Mouse (Mus musculus): ENCODE data around the gene Spg20. TPM values are rescaled to one million over a fixed set of nuclear protein-coding genes. Genes with fewer than 3 reads are reported as not detected.

Spg20 gene
- polyA plus RNA-seq, 1 experiment from 2014 or later = 42.8 TPM

- H3K27ac ChIP-seq (ENCODE audit: low read depth) = no peak overlapping the region
Observed at GRCm38 (mm10) chr3:55105372-55106023, 6.4 kb upstream of the Spg20 start.

GRCm38 (mm10) chr3:55106051-55106450 lies 5.9 kb upstream of the Spg20 start:
- no peak overlapping the region for H3K9ac ChIP-seq (ENCODE audit: low read length)
- ATAC-seq (replicated peaks; ENCODE audit: low FRiP score, low TSS enrichment, low read depth) (no peak), DNase-seq (ENCODE audit: low spot score) (no peak)
- no peaks in the 10 kb centered on the region for H3K4me1 ChIP-seq (replicated peaks; ENCODE audit: control insufficient read depth, insufficient read depth, low read length)
- no peaks in the 10 kb centered on the region for H3K9me3 ChIP-seq (ENCODE audit: control insufficient read depth, low read length)
- no peak overlapping the region for H3K4me3 ChIP-seq (ENCODE audit: low read depth, low read length)
- H3K27ac ChIP-seq (ENCODE audit: low read depth) = no peak overlapping the region
- H3K4me2 ChIP-seq (ENCODE audit: low read length) = no peak overlapping the region
- H3K36me3 ChIP-seq (ENCODE audit: control insufficient read depth, insufficient read depth, low read length) = no peaks in the 10 kb centered on the region
- H3K27me3 ChIP-seq (replicated peaks; ENCODE audit: control insufficient read depth, insufficient read depth, low read length) = no peaks in the 10 kb centered on the region
- WGBS = 75% methylated on average over 17 of the region's 17 CpGs

More at GRCm38 (mm10) chr3:55105372-55106023, 6.4 kb upstream of the Spg20 start:
- no peak overlapping the region for H3K4me3 ChIP-seq (ENCODE audit: low read depth, low read length)
- 71% methylated on average over 14 of the region's 14 CpGs for WGBS
- H3K27me3 ChIP-seq (replicated peaks; ENCODE audit: control insufficient read depth, insufficient read depth, low read length) = no peaks in the 10 kb centered on the region
- no peaks in the 10 kb centered on the region for H3K36me3 ChIP-seq (ENCODE audit: control insufficient read depth, insufficient read depth, low read length)
- H3K9me3 ChIP-seq (ENCODE audit: control insufficient read depth, low read length) = no peaks in the 10 kb centered on the region
- H3K4me2 ChIP-seq (ENCODE audit: low read length) = no peak overlapping the region
- H3K9ac ChIP-seq (ENCODE audit: low read length) = no peak overlapping the region
- no peaks in the 10 kb centered on the region for H3K4me1 ChIP-seq (replicated peaks; ENCODE audit: control insufficient read depth, insufficient read depth, low read length)
- ATAC-seq (replicated peaks; ENCODE audit: low FRiP score, low TSS enrichment, low read depth) (no peak), DNase-seq (ENCODE audit: low spot score) (no peak)

- 61% methylated on average over 4 of the region's 4 CpGs for WGBS
- H3K9ac ChIP-seq (ENCODE audit: low read length) = no peak overlapping the region
- no peaks in the 10 kb centered on the region for H3K9me3 ChIP-seq (ENCODE audit: control insufficient read depth, low read length)
- H3K4me3 ChIP-seq (ENCODE audit: low read depth, low read length) = no peak overlapping the region
- ATAC-seq (replicated peaks; ENCODE audit: low FRiP score, low TSS enrichment, low read depth) (no peak), DNase-seq (ENCODE audit: low spot score) (no peak)
- no peak overlapping the region for H3K4me2 ChIP-seq (ENCODE audit: low read length)
- H3K36me3 ChIP-seq (ENCODE audit: control insufficient read depth, insufficient read depth, low read length) = no peaks in the 10 kb centered on the region
- H3K4me1 ChIP-seq (replicated peaks; ENCODE audit: control insufficient read depth, insufficient read depth, low read length) = 0 out of 2 replicates have a peak, but pooled peaks cover 5% of the 10 kb centered on the region
- H3K27me3 ChIP-seq (replicated peaks; ENCODE audit: control insufficient read depth, insufficient read depth, low read length) = no peaks in the 10 kb centered on the region
- H3K27ac ChIP-seq (ENCODE audit: low read depth) = no peak overlapping the region
Observed at GRCm38 (mm10) chr3:55109097-55109496, 2.8 kb upstream of the Spg20 start.

- ATAC-seq (replicated peaks; ENCODE audit: low FRiP score, low TSS enrichment, low read depth) (no peak), DNase-seq (ENCODE audit: low spot score) (no peak)
- H3K27me3 ChIP-seq (replicated peaks; ENCODE audit: control insufficient read depth, insufficient read depth, low read length) = no peaks in the 10 kb centered on the region
- 0 out of 2 replicates have a peak, but pooled peaks cover 5% of the 10 kb centered on the region for H3K4me1 ChIP-seq (replicated peaks; ENCODE audit: control insufficient read depth, insufficient read depth, low read length)
- 31% methylated on average over 16 of the region's 16 CpGs for WGBS
- peak overlapping the region; percentile 92 for H3K27ac ChIP-seq (ENCODE audit: low read depth)
- H3K4me3 ChIP-seq (ENCODE audit: low read depth, low read length) = peak overlapping the region; percentile 88
- peak overlapping the region; percentile 98 for H3K9ac ChIP-seq (ENCODE audit: low read length)
- peaks cover 13% of the 10 kb centered on the region for H3K36me3 ChIP-seq (ENCODE audit: control insufficient read depth, insufficient read depth, low read length)
- no peaks in the 10 kb centered on the region for H3K9me3 ChIP-seq (ENCODE audit: control insufficient read depth, low read length)
- peak overlapping the region; percentile 64 for H3K4me2 ChIP-seq (ENCODE audit: low read length)
Observed at GRCm38 (mm10) chr3:55112710-55113415, 955 bp downstream of the Spg20 start.

- Histone ChIP-seq H3K9me3 (ENCODE audit: control insufficient read depth, low read length) (no peaks in the 10 kb centered on the region), H3K4me1 (replicated peaks; ENCODE audit: control insufficient read depth, insufficient read depth, low read length) (0 out of 2 replicates have a peak, but pooled peaks cover 5% of the 10 kb centered on the region), H3K27ac (ENCODE audit: low read depth) (no peak overlapping the region), H3K4me2 (ENCODE audit: low read length) (no peak overlapping the region), H3K4me3 (ENCODE audit: low read depth, low read length) (no peak overlapping the region), H3K27me3 (replicated peaks; ENCODE audit: control insufficient read depth, insufficient read depth, low read length) (no peaks in the 10 kb centered on the region), H3K36me3 (ENCODE audit: control insufficient read depth, insufficient read depth, low read length) (peaks cover 29% of the 10 kb centered on the region), H3K9ac (ENCODE audit: low read length) (no peak overlapping the region)
- no peak for ATAC-seq (replicated peaks; ENCODE audit: low FRiP score, low TSS enrichment, low read depth)
- WGBS = 64% methylated on average over 7 of the region's 7 CpGs
- DNase-seq (ENCODE audit: low spot score) = no peak
Observed at GRCm38 (mm10) chr3:55114313-55115065, 2.6 kb downstream of the Spg20 start.

- 61% methylated on average over 1 of the region's 1 CpGs for WGBS
- H3K9ac ChIP-seq (ENCODE audit: low read length) = no peak overlapping the region
- H3K4me3 ChIP-seq (ENCODE audit: low read depth, low read length) = no peak overlapping the region
- H3K9me3 ChIP-seq (ENCODE audit: control insufficient read depth, low read length) = no peaks in the 10 kb centered on the region
- 0 out of 2 replicates have a peak, but pooled peaks cover 5% of the 10 kb centered on the region for H3K4me1 ChIP-seq (replicated peaks; ENCODE audit: control insufficient read depth, insufficient read depth, low read length)
- no peak for DNase-seq (ENCODE audit: low spot score)
- ATAC-seq (replicated peaks; ENCODE audit: low FRiP score, low TSS enrichment, low read depth) = no peak
- H3K4me2 ChIP-seq (ENCODE audit: low read length) = no peak overlapping the region
- no peaks in the 10 kb centered on the region for H3K27me3 ChIP-seq (replicated peaks; ENCODE audit: control insufficient read depth, insufficient read depth, low read length)
- no peak overlapping the region for H3K27ac ChIP-seq (ENCODE audit: low read depth)
- peaks cover 34% of the 10 kb centered on the region for H3K36me3 ChIP-seq (ENCODE audit: control insufficient read depth, insufficient read depth, low read length)
Observed at GRCm38 (mm10) chr3:55115071-55115470, 3.2 kb downstream of the Spg20 start.

GRCm38 (mm10) chr3:55115989-55116388 lies 4.1 kb downstream of the Spg20 start:
- H3K27me3 ChIP-seq (replicated peaks; ENCODE audit: control insufficient read depth, insufficient read depth, low read length) = no peaks in the 10 kb centered on the region
- H3K9me3 ChIP-seq (ENCODE audit: control insufficient read depth, low read length) = no peaks in the 10 kb centered on the region
- no peak overlapping the region for H3K9ac ChIP-seq (ENCODE audit: low read length)
- H3K4me2 ChIP-seq (ENCODE audit: low read length) = no peak overlapping the region
- H3K4me1 ChIP-seq (replicated peaks; ENCODE audit: control insufficient read depth, insufficient read depth, low read length) = 0 out of 2 replicates have a peak, but pooled peaks cover 5% of the 10 kb centered on the region
- no peak overlapping the region for H3K27ac ChIP-seq (ENCODE audit: low read depth)
- peaks cover 41% of the 10 kb centered on the region for H3K36me3 ChIP-seq (ENCODE audit: control insufficient read depth, insufficient read depth, low read length)
- DNase-seq (ENCODE audit: low spot score) = no peak
- 81% methylated on average over 8 of the region's 8 CpGs for WGBS
- no peak for ATAC-seq (replicated peaks; ENCODE audit: low FRiP score, low TSS enrichment, low read depth)
- H3K4me3 ChIP-seq (ENCODE audit: low read depth, low read length) = no peak overlapping the region

GRCm38 (mm10) chr3:55119275-55119898 lies 7.5 kb downstream of the Spg20 start:
- ATAC-seq (replicated peaks; ENCODE audit: low FRiP score, low TSS enrichment, low read depth) = no peak
- no peak for DNase-seq (ENCODE audit: low spot score)

More at GRCm38 (mm10) chr3:55119275-55119898, 7.5 kb downstream of the Spg20 start:
- no peak overlapping the region for H3K4me2 ChIP-seq (ENCODE audit: low read length)
- H3K27me3 ChIP-seq (replicated peaks; ENCODE audit: control insufficient read depth, insufficient read depth, low read length) = no peaks in the 10 kb centered on the region
- H3K9ac ChIP-seq (ENCODE audit: low read length) = no peak overlapping the region
- H3K9me3 ChIP-seq (ENCODE audit: control insufficient read depth, low read length) = no peaks in the 10 kb centered on the region
- no peaks in the 10 kb centered on the region for H3K4me1 ChIP-seq (replicated peaks; ENCODE audit: control insufficient read depth, insufficient read depth, low read length)
- H3K36me3 ChIP-seq (ENCODE audit: control insufficient read depth, insufficient read depth, low read length) = peaks cover 72% of the 10 kb centered on the region
- no peak overlapping the region for H3K4me3 ChIP-seq (ENCODE audit: low read depth, low read length)
- 88% methylated on average over 6 of the region's 6 CpGs for WGBS
- no peak overlapping the region for H3K27ac ChIP-seq (ENCODE audit: low read depth)
